Mouse (Mus musculus) CH12.LX (cell line): Measurements from ENCODE around the gene Sprr2a3.
"Not testable (repeated sequence)": the region's sequence is repeated elsewhere in the genome, so short reads cannot be mapped to it uniquely, and the experiment has no call there.

ENCODE experiments used
- CHD1 ChIP-seq: IDR thresholded peaks from 2 replicates; pipeline ENCODE4 v1.6.1; 2012; ENCODE audit warnings: low read depth, low read length, improper control_type of control experiment, inconsistent platforms
- CTCF ChIP-seq, 2 experiments: IDR thresholded peaks in 1 of 2; conservative IDR thresholded peaks in 1 of 2; 2 replicates each; pipeline ENCODE4 v1.5.1; 2011 to 2012; ENCODE audit warnings: low read depth in 2 of 2, low read length in 2 of 2, improper control_type of control experiment in 1 of 2, inconsistent platforms in 1 of 2, mild to moderate bottlenecking in 1 of 2, moderate library complexity in 1 of 2
- E2F4 ChIP-seq: IDR thresholded peaks from 2 replicates; pipeline ENCODE4 v1.6.1; 2011; ENCODE audit warnings: low read depth, low read length, improper control_type of control experiment; ENCODE audit not compliant: insufficient replicate concordance
- EP300 ChIP-seq: IDR thresholded peaks from 2 replicates; pipeline ENCODE4 v1.6.1; 2011; ENCODE audit warnings: low read length, improper control_type of control experiment
- NELFE ChIP-seq: IDR thresholded peaks from 2 replicates; pipeline ENCODE4 v1.6.1; 2011; ENCODE audit warnings: low read depth, low read length, improper control_type of control experiment
- POLR2A ChIP-seq: IDR thresholded peaks from 2 replicates; pipeline ENCODE4 v1.6.1; 2011; ENCODE audit warnings: low read depth, mild to moderate bottlenecking, improper control_type of control experiment, low read length
- SMC3 ChIP-seq: IDR thresholded peaks from 2 replicates; pipeline ENCODE4 v1.6.1; 2011; ENCODE audit warnings: low read depth, low read length, improper control_type of control experiment
- TCF12 ChIP-seq: IDR thresholded peaks from 2 replicates; pipeline ENCODE4 v1.6.1; 2014; ENCODE audit warnings: low read depth, mild to moderate bottlenecking, inconsistent platforms, low read length, improper control_type of control experiment
- ZKSCAN1 ChIP-seq: IDR thresholded peaks from 2 replicates; pipeline ENCODE4 v1.6.1; 2012; ENCODE audit warnings: low read depth, inconsistent platforms, low read length, improper control_type of control experiment, borderline replicate concordance

- not testable (repeated sequence) for TF ChIP-seq ZKSCAN1; NELFE; SMC3; CTCF (conservative IDR thresholded peaks at IDR 0.05 in 1 of 2, IDR thresholded peaks at IDR 0.05 in 1 of 2; ENCODE audit: low read depth in 2 of 2, low read length in 2 of 2); CHD1; POLR2A; E2F4; EP300; TCF12
Measured at GRCm38 (mm10) chr3:92285101-92285500, at the start of gene Sprr2a3.
